Mouse (Mus musculus) brain, embryonic 14.5 days (tissue): ENCODE measurements around the gene Pbdc1. TPM values are rescaled to one million over a fixed set of nuclear protein-coding genes. Genes with fewer than 3 reads are reported as not detected.
"Not testable (repeated sequence)": the region's sequence is repeated elsewhere in the genome, so short reads cannot be mapped to it uniquely, and the experiment has no call there.

Experiments
- DNase-seq: peaks from one replicate; pipeline ENCODE4 v3.0.0-alpha.2; 2011; ENCODE audit warnings: low read depth
- CTCF ChIP-seq: fragments of 200-500 bp; IDR thresholded peaks from 2 replicates; pipeline ENCODE4 v1.5.1; 2012; ENCODE audit warnings: inconsistent platforms, mild to moderate bottlenecking, moderate library complexity, borderline replicate concordance; ENCODE audit not compliant: insufficient read depth, insufficient read length; ENCODE audit errors: extremely low read depth
- POLR2A ChIP-seq: fragments of 200-500 bp; IDR thresholded peaks from 2 replicates; pipeline ENCODE4 v1.6.1; 2012; ENCODE audit warnings: mild to moderate bottlenecking, inconsistent platforms, borderline replicate concordance; ENCODE audit not compliant: poor library complexity, insufficient read depth, insufficient read length, severe bottlenecking; ENCODE audit errors: extremely low read depth
- polyA plus RNA-seq: library from polyadenylated mRNA; depleted of rRNA; stranded (reverse); fragments of >200 nt; gene quantifications from 2 replicates; pipeline ENCODE4 v1.2.3, GENCODE M21; 2012; rRNA removed

The Pbdc1 gene
- polyA plus RNA-seq: 12.5 and 12.9 TPM in 2 replicates

- peak; percentile 98 for DNase-seq
- TF ChIP-seq POLR2A (no peak), CTCF (no peak)
Measured at GRCm38 (mm10) chrX:105079615-105080092, at the start of gene Pbdc1. TSS of gene Pbdc1 (plus strand) at chrX:105079756.

- no peak for TF ChIP-seq CTCF
- TF ChIP-seq POLR2A: no peak
- peak; percentile 42 for DNase-seq
Measured at GRCm38 (mm10) chrX:105037666-105038065, 41.9 kb upstream of the Pbdc1 start.

- no peak for DNase-seq
- no peak for TF ChIP-seq CTCF
- no peak for TF ChIP-seq POLR2A
Measured at GRCm38 (mm10) chrX:105064294-105064693, 15.3 kb upstream of the Pbdc1 start.

- DNase-seq: no peak
- TF ChIP-seq CTCF: no peak
- TF ChIP-seq POLR2A: no peak
Measured at GRCm38 (mm10) chrX:105064801-105065200, 14.8 kb upstream of the Pbdc1 start.

- TF ChIP-seq POLR2A: no peak
- TF ChIP-seq CTCF: peak; percentile 48; the same call in 1 of the 2 replicates
- DNase-seq: peak; percentile 97
Measured at GRCm38 (mm10) chrX:105069671-105070503, 9.7 kb upstream of the Pbdc1 start.

GRCm38 (mm10) chrX:105079151-105079550 lies 405 bp upstream of the Pbdc1 start:
- TF ChIP-seq CTCF: no peak
- TF ChIP-seq POLR2A: no peak
- DNase-seq: no peak

GRCm38 (mm10) chrX:105080096-105080495 lies 540 bp downstream of the Pbdc1 start:
- DNase-seq: no peak
- no peak for TF ChIP-seq POLR2A
- no peak for TF ChIP-seq CTCF

GRCm38 (mm10) chrX:105083013-105083412 lies 3.5 kb downstream of the Pbdc1 start:
- not testable (repeated sequence) for DNase-seq

- TF ChIP-seq POLR2A (no peak), CTCF (peak; percentile 34; the same call in 1 of the 2 replicates)
- peak; percentile 77 for DNase-seq
Measured at GRCm38 (mm10) chrX:105104175-105104574, 24.6 kb downstream of the Pbdc1 start.

- DNase-seq: no peak
- no peak for TF ChIP-seq POLR2A
- no peak for TF ChIP-seq CTCF
Measured at GRCm38 (mm10) chrX:105114994-105115393, 35.4 kb downstream of the Pbdc1 start.

- TF ChIP-seq CTCF (no peak), POLR2A (peak; percentile 39; the same call in 1 of the 2 replicates)
- DNase-seq: peak; percentile 90
Measured at GRCm38 (mm10) chrX:105120275-105121226, 41.0 kb downstream of the Pbdc1 start, which contains the start of gene Magee1. TSS of gene Magee1 (plus strand) at chrX:105120378.
